Mouse (Mus musculus) heart, adult 2 months (tissue): ENCODE measurements around the gene Rdh16f2. TPM values are rescaled to one million over a fixed set of nuclear protein-coding genes. Genes with fewer than 3 reads are reported as not detected.

Experiments used
- DNase-seq, 2 experiments: peaks; one replicate each; pipeline ENCODE4 v3.0.0; 2021
- H3K27ac ChIP-seq: fragments of 200-600 bp; 2 replicates; pipeline ENCODE4 v1.8.1; 2022
- H3K27me3 ChIP-seq: fragments of 200-500 bp; 2 replicates; pipeline ENCODE4 v1.6.1; 2012; ENCODE audit warnings: mild to moderate bottlenecking, low read length, inconsistent platforms, mixed read lengths; ENCODE audit not compliant: control insufficient read depth, insufficient read depth
- H3K36me3 ChIP-seq: fragments of 200-500 bp; 2 replicates; pipeline ENCODE4 v1.6.1; 2012; ENCODE audit warnings: low read length, inconsistent platforms; ENCODE audit not compliant: control insufficient read depth, insufficient read depth
- H3K4me1 ChIP-seq: fragments of 200-500 bp; 2 replicates; pipeline ENCODE4 v1.6.1; 2011; ENCODE audit warnings: low read length; ENCODE audit not compliant: control insufficient read depth, insufficient read depth
- H3K4me3 ChIP-seq: fragments of 200-600 bp; 2 replicates; pipeline ENCODE4 v1.8.1; 2022
- H3K79me2 ChIP-seq: fragments of 200-500 bp; replicated peaks from 2 replicates; pipeline ENCODE4 v1.6.1; 2012; ENCODE audit warnings: mild to moderate bottlenecking, inconsistent platforms, low read length, moderate library complexity, mixed read lengths; ENCODE audit not compliant: control insufficient read depth, insufficient read depth
- H3K9ac ChIP-seq: fragments of 200-500 bp; 2 replicates; pipeline ENCODE4 v1.6.1; 2012; ENCODE audit warnings: low read depth, mild to moderate bottlenecking, control low read depth, inconsistent platforms, low read length, mixed read lengths
- CTCF ChIP-seq: fragments of 200-600 bp; IDR thresholded peaks from 2 replicates; pipeline ENCODE4 v1.8.1; 2022; ENCODE audit warnings: antibody characterized with exemption, mild to moderate bottlenecking, moderate library complexity
- EP300 ChIP-seq: fragments of 200-500 bp; IDR thresholded peaks from 2 replicates; pipeline ENCODE4 v1.6.1; 2011; ENCODE audit warnings: low read depth, low read length, control low read depth; ENCODE audit not compliant: insufficient read depth
- POLR2A ChIP-seq: fragments of 200-500 bp; IDR thresholded peaks from 2 replicates; pipeline ENCODE4 v1.6.1; 2011; ENCODE audit warnings: mild to moderate bottlenecking, low read depth, low read length, control low read depth; ENCODE audit not compliant: insufficient read depth
- WGBS: fragments of 180-500 bp; shearing (Covaris S2); methylation state at CpG from one replicate; pipeline ENCODE4 v1.1.7; 2018; 5-methylcytosine and 5-hydroxymethylcytosine counted together
- intact Hi-C: fragments of 180-260 bp; cut with DNase I; formaldehyde crosslinking; loops from one replicate; pipeline ENCODE4 v1.15.1; 2025
- polyA plus RNA-seq: library from polyadenylated mRNA; depleted of rRNA; stranded (reverse); fragments of >200 nt; gene quantifications from 2 replicates; pipeline ENCODE4 v1.2.3, GENCODE M21; 2012
- total RNA-seq, 2 experiments: library from RNA; stranded (reverse); gene quantifications; 2 replicates each; pipeline ENCODE4 v1.2.3; 2021

The Rdh16f2 gene
- total and polyA plus RNA-seq, 3 experiments: not detected

- intact Hi-C loops: no loop called here
- Histone ChIP-seq H3K4me1 (no peaks in the 10 kb centered on the region), H3K27me3 (no peaks in the 10 kb centered on the region), H3K79me2 (no peaks in the 10 kb centered on the region), H3K27ac (no peak overlapping the region), H3K36me3 (no peaks in the 10 kb centered on the region), H3K4me3 (no peak overlapping the region), H3K9ac (no peak overlapping the region)
- TF ChIP-seq POLR2A (no peak), CTCF (no peak), EP300 (no peak)
- DNase-seq: no peak
Measured at GRCm38 (mm10) chr10:127864931-127865330, 1.3 kb upstream of the Rdh16f2 start.

GRCm38 (mm10) chr10:127872484-127872883, 6.2 kb downstream of the Rdh16f2 start:
- no peak for DNase-seq
- 69% methylated on average over 4 of the region's 4 CpGs for WGBS
- H3K79me2 ChIP-seq: no peaks in the 10 kb centered on the region
- TF ChIP-seq EP300 (no peak), CTCF (peak; percentile 47)
- intact Hi-C loops: no loop called here
- H3K9ac ChIP-seq: no peak overlapping the region
- H3K27me3 ChIP-seq: no peaks in the 10 kb centered on the region
- no peaks in the 10 kb centered on the region for H3K36me3 ChIP-seq
- no peak overlapping the region for H3K4me3 ChIP-seq
- no peaks in the 10 kb centered on the region for H3K4me1 ChIP-seq
- H3K27ac ChIP-seq: no peak overlapping the region

GRCm38 (mm10) chr10:127877681-127878080, 11.4 kb downstream of the Rdh16f2 start:
- Histone ChIP-seq H3K4me1 (no peaks in the 10 kb centered on the region), H3K36me3 (no peaks in the 10 kb centered on the region), H3K4me3 (no peak overlapping the region), H3K27me3 (no peaks in the 10 kb centered on the region), H3K27ac (no peak overlapping the region), H3K9ac (no peak overlapping the region), H3K79me2 (no peaks in the 10 kb centered on the region)
- WGBS: 34% methylated on average over 2 of the region's 2 CpGs
- TF ChIP-seq CTCF: no peak
- no peak for TF ChIP-seq EP300
- TF ChIP-seq POLR2A: no peak
- DNase-seq: no peak
- intact Hi-C loops: no loop called here

- Histone ChIP-seq H3K36me3 (no peaks in the 10 kb centered on the region), H3K79me2 (no peaks in the 10 kb centered on the region), H3K9ac (no peak overlapping the region), H3K4me3 (no peak overlapping the region), H3K4me1 (no peaks in the 10 kb centered on the region), H3K27ac (no peak overlapping the region), H3K27me3 (no peaks in the 10 kb centered on the region)
- TF ChIP-seq EP300 (no peak), POLR2A (no peak), CTCF (no peak)
- DNase-seq: no peak
- intact Hi-C loops: no loop called here
- WGBS: 61% methylated on average over 3 of the region's 3 CpGs
Measured at GRCm38 (mm10) chr10:127878262-127879057, 12.2 kb downstream of the Rdh16f2 start.

GRCm38 (mm10) chr10:127879155-127879688, 12.9 kb downstream of the Rdh16f2 start:
- WGBS: 72% methylated on average over 3 of the region's 3 CpGs
- no peak for DNase-seq
- intact Hi-C loops: no loop called here
- Histone ChIP-seq H3K27ac (no peak overlapping the region), H3K9ac (no peak overlapping the region), H3K36me3 (no peaks in the 10 kb centered on the region), H3K27me3 (no peaks in the 10 kb centered on the region), H3K4me1 (no peaks in the 10 kb centered on the region), H3K79me2 (no peaks in the 10 kb centered on the region), H3K4me3 (no peak overlapping the region)
- no peak for TF ChIP-seq POLR2A
- TF ChIP-seq EP300: no peak
- TF ChIP-seq CTCF: no peak

GRCm38 (mm10) chr10:127881041-127881440, 14.8 kb downstream of the Rdh16f2 start:
- intact Hi-C loops: no loop called here

More at GRCm38 (mm10) chr10:127881041-127881440, 14.8 kb downstream of the Rdh16f2 start:
- DNase-seq: no peak
- Histone ChIP-seq H3K27ac (no peak overlapping the region), H3K4me3 (no peak overlapping the region), H3K27me3 (no peaks in the 10 kb centered on the region), H3K79me2 (no peaks in the 10 kb centered on the region), H3K4me1 (no peaks in the 10 kb centered on the region), H3K9ac (no peak overlapping the region), H3K36me3 (no peaks in the 10 kb centered on the region)
- no peak for TF ChIP-seq POLR2A
- no peak for TF ChIP-seq EP300
- TF ChIP-seq CTCF: no peak
- WGBS: 88% methylated on average over 4 of the region's 4 CpGs
